Mouse (Mus musculus) cerebellum, adult 18-20 months (tissue): ENCODE data around the gene Dppa5a.
"Not testable (repeated sequence)": the region's sequence is repeated elsewhere in the genome, so short reads cannot be mapped to it uniquely, and the experiment has no call there.

Experiments
- DNase-seq, 2 experiments: peaks; one replicate each; pipeline ENCODE4 v3.0.0; 2021

Gene Dppa5a

DNA sequence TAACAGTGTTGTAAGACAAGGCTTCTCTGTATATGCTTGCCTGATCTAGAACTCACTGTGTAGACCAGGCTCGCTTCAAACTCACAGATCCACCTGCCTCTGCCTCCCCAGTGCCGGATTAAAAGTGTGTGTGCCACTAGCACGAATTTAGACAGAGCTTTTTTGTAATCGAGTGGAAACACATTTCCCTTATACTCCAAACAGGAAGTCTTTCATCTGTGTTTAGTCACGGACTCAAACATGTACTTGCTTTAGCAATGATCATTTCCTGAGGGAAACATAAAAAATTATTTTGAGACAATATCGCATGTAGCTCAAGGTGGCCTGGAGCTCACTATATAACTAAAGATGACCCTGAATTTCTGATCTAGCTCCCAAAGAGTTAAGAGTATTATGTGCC lies 4.6 kb downstream of the Dppa5a start:
- no peak for DNase-seq

GRCm38 (mm10) chr9:78360484-78360872 lies 7.5 kb downstream of the Dppa5a start:
- DNase-seq = no peak

DNA sequence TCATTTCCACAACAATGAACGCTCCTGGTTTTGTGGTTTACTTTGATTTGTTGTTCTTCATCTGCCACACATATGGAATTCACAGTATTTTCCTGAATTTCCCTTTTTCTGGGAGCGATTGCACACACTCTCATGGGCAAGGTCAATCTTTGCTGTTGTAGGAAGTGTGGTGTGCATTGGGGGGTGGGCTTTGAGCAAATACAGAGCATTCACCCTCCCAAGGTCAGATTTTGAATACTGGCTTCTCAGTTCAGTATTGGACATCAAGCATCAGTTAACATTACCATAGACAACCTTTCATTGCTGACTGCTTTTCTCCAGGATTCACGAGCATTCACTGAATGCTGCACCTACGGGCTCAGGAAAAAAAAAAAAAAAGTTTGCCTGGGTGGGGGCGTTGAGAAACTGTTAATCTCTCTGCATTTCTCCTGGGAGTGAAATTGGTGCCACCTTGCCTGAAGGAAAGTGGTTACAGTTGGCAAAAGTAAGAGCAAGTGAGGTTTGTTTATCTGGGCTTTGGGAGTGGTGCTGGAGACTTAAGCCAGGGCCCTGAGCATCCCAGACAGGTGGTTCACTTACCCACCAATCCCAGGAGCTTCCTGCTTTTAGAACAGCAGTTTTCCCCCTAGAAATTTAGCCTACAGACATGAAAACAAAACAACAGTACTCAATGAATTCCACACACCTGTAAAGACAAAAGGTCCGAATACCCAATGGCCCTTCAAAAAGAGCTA lies 8.1 kb downstream of the Dppa5a start:
- DNase-seq = no peak

DNA sequence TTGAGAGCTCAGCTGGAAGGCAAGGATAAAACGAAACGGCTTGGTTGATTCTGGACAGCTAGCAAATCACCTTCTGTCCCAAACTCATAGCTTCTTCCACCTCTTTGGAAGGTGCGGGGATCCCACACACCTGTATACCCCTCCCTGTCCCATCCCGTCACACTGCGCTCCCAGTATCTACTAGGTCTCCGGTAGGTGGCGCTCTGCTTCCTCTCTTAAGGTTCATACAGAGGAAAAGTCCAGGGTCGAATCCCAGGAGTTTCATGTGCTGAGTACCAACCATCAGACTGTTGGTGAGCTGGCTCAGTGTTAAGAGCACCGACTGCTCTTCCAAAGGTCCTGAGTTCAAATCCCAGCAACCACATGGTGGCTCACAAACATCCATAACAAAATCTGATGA lies 9.9 kb downstream of the Dppa5a start:
- peak; percentile 49 to 51 for DNase-seq

DNA sequence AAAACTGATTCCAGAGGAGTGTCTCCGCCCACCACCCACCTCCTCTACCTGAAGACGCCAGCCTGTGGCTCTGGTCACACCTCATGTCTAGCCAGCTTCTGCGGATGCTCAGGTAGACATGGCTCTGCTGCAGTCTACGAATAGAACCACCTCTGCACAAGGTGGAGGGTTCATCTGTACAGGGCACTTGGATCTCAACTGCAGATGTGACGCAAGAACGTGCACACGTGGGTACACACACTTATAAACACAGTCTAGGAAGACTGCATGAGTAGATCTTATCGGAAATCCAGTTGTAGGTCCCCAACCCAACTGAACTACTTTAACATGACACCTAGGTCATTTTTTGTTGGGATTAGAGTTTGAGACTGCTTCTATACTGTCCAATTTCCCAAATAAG lies 12.4 kb downstream of the Dppa5a start, which contains the start of gene Gsta2:
Gsta2 (minus strand) TSS at position 178 of the 400 bp plus-strand sequence.
- no peak for DNase-seq

DNA sequence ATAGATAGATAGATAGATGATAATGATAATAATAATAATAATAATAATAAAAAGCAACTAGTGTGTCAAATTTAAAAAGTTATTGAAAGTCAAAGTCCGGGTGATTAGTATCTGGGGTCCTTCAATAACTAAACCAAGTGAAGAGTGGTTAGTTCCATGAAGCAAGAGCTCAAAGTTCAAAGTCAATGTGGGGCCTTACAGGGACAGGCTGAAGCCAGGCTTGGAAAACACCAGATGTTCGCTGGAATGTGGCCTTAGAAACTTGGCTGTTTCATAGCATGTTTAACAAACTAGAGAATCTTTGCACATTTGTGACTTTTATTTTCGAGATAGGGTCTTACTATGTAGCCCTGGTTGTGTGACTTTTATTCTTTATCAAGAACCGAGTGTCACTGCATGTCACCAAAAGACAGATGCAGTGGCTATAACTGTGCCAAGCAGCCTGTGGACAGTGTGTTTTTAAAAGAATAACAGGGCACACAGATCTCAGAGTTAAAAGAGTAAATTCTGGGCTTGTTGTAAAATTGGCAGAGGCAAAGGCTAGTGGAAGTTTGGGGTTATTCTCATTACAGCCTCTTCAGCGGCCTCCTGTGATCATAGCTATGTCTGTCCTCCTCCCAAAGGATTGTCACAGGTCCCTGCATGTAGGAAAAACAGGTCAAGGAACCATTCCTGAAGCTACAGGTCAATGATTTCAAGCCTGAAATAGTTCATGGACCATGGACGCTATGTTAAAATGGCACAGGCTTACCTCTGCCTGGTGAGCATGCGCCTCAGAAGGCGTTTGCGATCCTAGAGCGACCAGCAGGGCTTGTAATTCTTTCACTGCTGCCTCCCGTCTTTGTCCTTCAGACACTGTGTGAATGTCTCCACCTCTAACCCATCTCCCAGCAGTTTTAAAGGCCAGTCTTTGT lies 13.1 kb downstream of the Dppa5a start:
- no peak for DNase-seq

DNA sequence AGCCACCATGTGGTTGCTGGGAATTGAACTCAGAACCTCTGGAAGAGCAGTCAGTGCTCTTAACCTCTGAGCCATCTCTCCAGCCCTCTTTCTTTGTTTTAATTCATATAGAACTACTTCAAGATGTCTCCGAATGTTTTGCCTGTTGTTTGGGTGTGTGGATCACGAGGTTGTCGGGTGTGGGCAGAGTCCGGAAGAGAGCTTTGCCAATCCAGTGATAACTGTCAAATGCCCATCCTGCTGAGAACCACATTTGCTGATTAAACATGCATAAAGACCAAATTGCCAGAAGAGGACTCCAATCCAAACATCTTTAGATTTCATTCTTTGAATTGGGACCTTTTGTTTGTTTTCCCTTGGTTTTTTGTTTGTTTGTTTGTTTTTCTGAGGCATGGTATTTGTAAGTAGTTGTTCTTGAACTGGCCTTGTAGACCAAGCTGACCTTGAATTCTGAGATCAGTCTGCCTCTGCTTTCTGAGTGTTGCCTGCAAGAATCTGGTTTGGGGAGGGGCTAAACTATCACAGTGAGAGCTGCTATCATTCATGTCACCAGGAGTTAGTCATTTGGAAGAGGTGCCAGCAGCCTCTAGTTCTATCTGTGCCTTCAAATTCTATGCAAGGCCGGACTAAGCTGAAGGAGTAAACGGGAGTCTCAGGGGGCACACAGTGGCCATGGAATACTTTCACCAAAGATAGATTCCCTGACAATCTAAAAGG lies 16.3 kb downstream of the Dppa5a start:
- no peak for DNase-seq

- not testable (repeated sequence) for DNase-seq
These were observed 18.0 kb downstream of the Dppa5a start for GRCm38 (mm10) chr9:78350007-78350406.

GRCm38 (mm10) chr9:78349141-78349540 lies 18.8 kb downstream of the Dppa5a start:
- not testable (repeated sequence) for DNase-seq

DNA sequence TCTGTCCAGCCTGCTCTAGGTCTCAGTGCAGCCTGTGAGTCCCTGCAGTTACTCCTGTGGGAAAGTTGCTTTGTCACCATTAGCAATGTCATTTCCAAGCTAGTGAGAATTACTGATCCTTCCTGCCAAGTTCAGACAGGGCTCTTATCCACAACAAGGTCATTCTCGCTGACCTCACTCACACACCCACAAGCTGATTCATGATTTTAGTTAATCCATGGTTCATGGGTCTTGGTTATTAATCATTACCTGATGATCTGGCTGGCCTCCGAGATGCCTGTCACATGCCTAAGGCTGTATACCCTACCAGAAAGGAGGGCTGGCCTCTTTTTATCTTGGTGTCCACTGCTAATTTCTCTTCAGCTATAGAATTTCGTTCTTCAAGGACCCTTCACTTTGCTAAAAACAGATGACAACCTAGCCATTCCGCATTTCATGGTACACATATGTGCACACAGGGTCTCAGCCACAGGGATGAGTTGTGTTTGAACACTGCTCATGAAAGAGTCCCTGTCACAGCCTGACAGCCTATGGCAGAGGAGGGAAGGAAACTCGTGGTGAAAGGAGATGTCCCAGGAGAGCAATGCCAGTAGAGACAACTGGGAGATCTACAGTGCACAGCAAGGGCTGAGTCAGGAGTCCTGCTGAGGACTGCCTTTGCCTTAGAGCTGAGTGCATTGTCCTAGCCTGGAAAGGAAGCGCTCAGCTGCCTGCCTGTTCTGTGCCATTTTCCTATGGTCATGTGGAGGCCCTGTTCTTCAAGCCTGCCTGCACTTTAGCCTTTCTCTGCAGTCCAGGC lies 19.6 kb downstream of the Dppa5a start:
- not testable (repeated sequence) for DNase-seq

GRCm38 (mm10) chr9:78347004-78347403 lies 21.0 kb downstream of the Dppa5a start:
- DNase-seq = no peak

- DNase-seq = not testable (repeated sequence)
These were observed 22.7 kb downstream of the Dppa5a start for GRCm38 (mm10) chr9:78345235-78345634.

DNA sequence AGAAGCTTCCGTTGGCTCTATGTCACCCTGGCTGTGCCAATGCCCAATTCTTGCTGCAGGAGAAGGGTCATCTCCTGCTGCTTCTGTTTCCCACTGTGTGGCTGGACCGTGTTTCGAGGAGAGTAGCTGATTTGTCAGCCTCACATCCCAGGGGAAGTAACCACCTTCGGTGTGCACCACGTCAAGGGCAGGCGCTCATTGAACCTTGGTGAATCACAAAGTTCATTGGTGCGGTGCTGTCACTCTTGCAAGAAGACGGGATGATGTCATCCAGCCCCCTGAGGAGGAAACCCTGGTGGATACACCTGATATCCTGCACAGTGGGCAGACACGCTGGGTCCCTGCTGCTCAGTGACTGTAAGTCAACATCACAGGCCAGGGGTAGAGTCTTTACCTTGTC lies 24.9 kb downstream of the Dppa5a start:
- DNase-seq = not testable (repeated sequence)

DNA sequence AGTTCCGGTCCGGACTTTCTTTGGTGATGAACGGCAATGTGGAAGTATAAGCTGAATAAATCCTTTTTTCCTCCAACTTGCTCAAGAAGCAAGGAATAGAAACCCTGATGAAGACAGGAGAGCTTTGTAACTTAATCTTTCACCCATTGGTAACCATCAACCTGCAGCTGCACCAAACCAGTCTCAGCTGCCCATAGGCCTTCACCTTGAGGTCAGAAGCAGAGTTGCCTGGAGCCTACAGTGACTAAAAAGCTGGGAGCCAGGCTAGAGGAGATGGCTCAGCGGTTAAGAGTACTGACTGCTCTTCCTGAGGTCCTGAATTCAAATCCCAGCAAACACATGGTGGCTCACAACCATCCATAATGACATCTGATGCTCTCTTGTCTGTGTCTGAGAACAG lies 25.5 kb downstream of the Dppa5a start:
- DNase-seq = not testable (repeated sequence)

DNA sequence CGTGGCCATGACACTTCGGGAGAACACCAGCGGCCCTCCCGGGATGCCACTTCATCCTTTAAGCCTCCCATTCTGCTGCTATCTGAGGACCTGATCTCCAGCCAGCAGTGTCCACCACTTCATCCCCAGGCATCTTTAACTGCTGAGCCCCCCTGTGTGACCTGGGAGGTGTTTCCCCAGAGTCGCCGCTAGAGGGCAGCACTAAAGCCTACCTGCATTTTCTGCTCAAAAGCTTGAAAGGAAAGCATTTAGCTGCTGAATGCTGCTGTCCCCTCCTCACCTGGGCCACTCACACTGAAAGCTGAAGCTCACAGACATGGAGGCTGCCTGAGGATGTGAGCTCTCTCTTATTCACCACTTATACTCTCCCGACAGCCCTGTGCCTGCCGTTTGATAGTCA lies 27.7 kb downstream of the Dppa5a start:
- peak; percentile 13 to 47 for DNase-seq

DNA sequence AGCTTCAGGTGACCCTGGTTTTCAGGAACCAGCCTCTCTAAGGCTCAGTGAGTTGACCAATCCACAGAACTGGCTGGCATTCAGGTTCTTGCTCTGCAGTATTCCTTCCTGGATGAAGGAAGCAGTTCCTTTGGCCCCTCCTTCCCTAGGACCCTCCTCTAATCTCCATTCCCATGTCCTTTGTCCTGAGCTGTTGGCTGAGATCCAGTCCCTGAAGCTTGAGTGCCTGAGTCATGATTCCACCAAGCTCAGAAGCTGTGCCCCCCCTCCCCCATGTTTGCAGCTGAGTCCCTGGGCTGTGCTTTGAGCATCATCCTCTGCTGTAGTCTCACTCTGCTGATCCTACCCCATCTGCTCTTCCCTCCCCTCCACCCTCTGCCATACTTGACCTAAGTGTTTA lies 30.9 kb downstream of the Dppa5a start:
- DNase-seq = not testable (repeated sequence)

DNA sequence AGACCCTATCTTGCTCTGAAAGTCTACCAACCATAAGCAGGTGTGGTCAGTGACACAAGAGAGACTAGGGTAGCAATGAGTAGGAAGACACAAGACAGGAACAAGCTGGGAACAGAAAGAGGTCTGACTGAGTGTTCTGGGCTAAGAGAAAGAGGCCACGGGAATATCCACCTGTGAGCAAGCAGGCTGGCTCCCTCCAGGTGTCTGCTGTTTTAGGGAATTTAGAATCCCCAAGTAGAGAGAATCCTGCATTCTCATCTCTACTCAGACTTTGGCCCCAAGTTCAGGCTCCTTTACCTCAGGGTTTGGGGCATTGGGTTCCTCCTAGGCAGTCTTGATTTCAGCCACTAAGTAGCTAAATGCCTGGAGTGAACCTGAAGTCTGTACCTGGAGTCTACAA lies 40.7 kb downstream of the Dppa5a start, which contains the start of gene Omt2b:
Omt2b (plus strand) TSS at position 301 of the 400 bp plus-strand sequence.
- not testable (repeated sequence) for DNase-seq

DNA sequence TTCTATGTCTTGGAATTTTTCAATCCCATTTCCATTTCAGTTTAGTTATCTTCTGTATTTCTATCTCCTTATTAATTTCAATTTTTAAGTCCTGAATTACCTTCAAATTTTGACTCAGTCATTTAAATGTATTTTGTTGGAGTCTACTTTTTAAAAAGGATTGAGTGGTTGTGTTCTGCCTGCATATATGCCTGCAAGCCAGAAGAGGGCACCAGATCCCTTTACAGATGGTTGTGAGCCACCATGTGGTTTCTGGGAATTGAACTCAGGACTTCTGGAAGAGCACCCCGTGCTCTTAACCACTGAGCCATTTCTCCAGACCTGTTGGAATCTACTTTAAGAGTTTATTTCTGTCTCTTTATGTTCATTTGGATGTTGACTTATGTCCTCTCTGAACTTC lies 48.5 kb downstream of the Dppa5a start:
- no peak for DNase-seq
